Mouse (Mus musculus) liver, embryonic 14.5 days (tissue): ENCODE results near the gene Dmd. TPM values are rescaled to one million over a fixed set of nuclear protein-coding genes. Genes with fewer than 3 reads are reported as not detected.
"Not testable (repeated sequence)": the region's sequence is repeated elsewhere in the genome, so short reads cannot be mapped to it uniquely, and the experiment has no call there.

ENCODE experiments used
- ATAC-seq: fragments of 200-750 bp; cut with Nextera tagmentation; 2 replicates; pipeline ENCODE4 v1.8.0; 2017; ENCODE audit warnings: moderate number of reproducible peaks, mild to moderate bottlenecking, moderate library complexity; ENCODE audit not compliant: insufficient read depth
- DNase-seq, 3 experiments: peaks; one replicate each; pipeline ENCODE4 v3.0.0-alpha.2; 2012 to 2013; ENCODE audit warnings: low read depth in 3 of 3, low spot score in 3 of 3
- H3K27ac ChIP-seq: fragments of 300-500 bp; sonication (generic); 2 replicates; pipeline ENCODE4 v1.5.1; 2014; ENCODE audit warnings: moderate library complexity, mild to moderate bottlenecking, control low read depth, inconsistent platforms
- H3K27me3 ChIP-seq: fragments of 300-500 bp; sonication (generic); 2 replicates; pipeline ENCODE4 v1.6.1; 2014; ENCODE audit warnings: mild to moderate bottlenecking, low read length, moderate library complexity; ENCODE audit not compliant: control insufficient read depth, insufficient read depth
- H3K36me3 ChIP-seq: fragments of 300-500 bp; sonication (generic); replicated peaks from 2 replicates; pipeline ENCODE4 v1.6.1; 2014; ENCODE audit warnings: low read depth; ENCODE audit not compliant: control insufficient read depth, insufficient read depth
- H3K4me1 ChIP-seq, 2 experiments: fragments of 200-500 bp in 1 of 2; fragments of 300-500 bp in 1 of 2; sonication (generic) in 1 of 2; replicated peaks; 2 replicates each; pipeline ENCODE4 v1.6.1; 2012 to 2014; ENCODE audit warnings: antibody characterized with exemption in 1 of 2, inconsistent platforms in 1 of 2, low read length in 1 of 2; ENCODE audit not compliant: control insufficient read depth in 2 of 2, insufficient read depth in 2 of 2
- H3K4me2 ChIP-seq: fragments of 300-500 bp; sonication (generic); 2 replicates; pipeline ENCODE4 v1.6.1; 2014; ENCODE audit warnings: low read depth, mild to moderate bottlenecking, control low read depth, moderate library complexity
- H3K4me3 ChIP-seq, 2 experiments: fragments of 200-500 bp in 1 of 2; fragments of 300-500 bp in 1 of 2; sonication (generic) in 1 of 2; 2 replicates each; pipeline ENCODE4 v1.5.1; 2012 to 2014; ENCODE audit warnings: low read depth in 2 of 2, low read length in 2 of 2, mild to moderate bottlenecking in 2 of 2, control low read depth in 1 of 2, inconsistent platforms in 1 of 2, moderate library complexity in 1 of 2; ENCODE audit not compliant: insufficient read depth in 1 of 2
- H3K9ac ChIP-seq: fragments of 300-500 bp; sonication (generic); replicated peaks from 2 replicates; pipeline ENCODE4 v1.6.1; 2014; ENCODE audit warnings: mild to moderate bottlenecking, control low read depth, moderate library complexity
- H3K9me3 ChIP-seq: fragments of 300-500 bp; sonication (generic); 2 replicates; pipeline ENCODE4 v1.6.1; 2016; ENCODE audit warnings: low read length, mixed read lengths; ENCODE audit not compliant: control insufficient read depth
- CTCF ChIP-seq: IDR thresholded peaks from 2 replicates; pipeline ENCODE4 v1.5.1; 2016; ENCODE audit warnings: antibody characterized with exemption, low read depth, control low read depth
- EP300 ChIP-seq: IDR thresholded peaks from 2 replicates; pipeline ENCODE4 v1.6.1; 2016; ENCODE audit warnings: antibody characterized with exemption, low read depth
- WGBS: fragments of 180-500 bp; shearing (Covaris S2); extraction: QIAGEN DNeasy Blood & Tissue Kit; methylation state at CpG from one replicate; pipeline ENCODE4 v1.1.7; 2014; ENCODE audit not compliant: insufficient replicate concordance; 5-methylcytosine and 5-hydroxymethylcytosine counted together
- polyA plus RNA-seq, 2 experiments: library from polyadenylated mRNA; depleted of rRNA in 1 of 2; stranded (reverse) in 1 of 2; unstranded in 1 of 2; fragments of >200 nt; fragmentation: Nextera tagmentation in 1 of 2; extraction: Ambion mirVana in 1 of 2; gene quantifications; 2 replicates each; pipeline versions ENCODE4 v1.2.1 to v1.2.3; 2012 to 2014

The Dmd gene
- polyA plus RNA-seq, 2 experiments, result 3.7 to 6.1 TPM

- ATAC-seq, result no peak
Measured at GRCm38 (mm10) chrX:83686547-83686946, 737.9 kb downstream of the Dmd start.

GRCm38 (mm10) chrX:83740533-83740932 lies 791.9 kb downstream of the Dmd start:
- TF ChIP-seq EP300 (no peak), CTCF (0 out of 2 replicates have a peak, but pooled peaks have one; percentile 7)
- DNase-seq (no peak), ATAC-seq (no peak)
- Histone ChIP-seq H3K27me3 (no peaks in the 10 kb centered on the region), H3K27ac (no peak overlapping the region), H3K36me3 (no peaks in the 10 kb centered on the region), H3K4me1 (no peaks in the 10 kb centered on the region), H3K9ac (no peak overlapping the region), H3K9me3 (no peaks in the 10 kb centered on the region), H3K4me3 (no peak overlapping the region), H3K4me2 (no peak overlapping the region)
- WGBS, result 4% methylated on average over 1 of the region's 1 CpGs

More at GRCm38 (mm10) chrX:83686547-83686946, 737.9 kb downstream of the Dmd start:
- no peaks in the 10 kb centered on the region for H3K9me3 ChIP-seq
- no peak overlapping the region for H3K4me2 ChIP-seq
- H3K27me3 ChIP-seq, result no peaks in the 10 kb centered on the region
- no peaks in the 10 kb centered on the region for H3K4me1 ChIP-seq
- no peak overlapping the region for H3K4me3 ChIP-seq
- H3K36me3 ChIP-seq, result no peaks in the 10 kb centered on the region
- H3K27ac ChIP-seq, result no peak overlapping the region
- H3K9ac ChIP-seq, result no peak overlapping the region
- no peak for DNase-seq
- TF ChIP-seq CTCF (no peak), EP300 (no peak)

DNA sequence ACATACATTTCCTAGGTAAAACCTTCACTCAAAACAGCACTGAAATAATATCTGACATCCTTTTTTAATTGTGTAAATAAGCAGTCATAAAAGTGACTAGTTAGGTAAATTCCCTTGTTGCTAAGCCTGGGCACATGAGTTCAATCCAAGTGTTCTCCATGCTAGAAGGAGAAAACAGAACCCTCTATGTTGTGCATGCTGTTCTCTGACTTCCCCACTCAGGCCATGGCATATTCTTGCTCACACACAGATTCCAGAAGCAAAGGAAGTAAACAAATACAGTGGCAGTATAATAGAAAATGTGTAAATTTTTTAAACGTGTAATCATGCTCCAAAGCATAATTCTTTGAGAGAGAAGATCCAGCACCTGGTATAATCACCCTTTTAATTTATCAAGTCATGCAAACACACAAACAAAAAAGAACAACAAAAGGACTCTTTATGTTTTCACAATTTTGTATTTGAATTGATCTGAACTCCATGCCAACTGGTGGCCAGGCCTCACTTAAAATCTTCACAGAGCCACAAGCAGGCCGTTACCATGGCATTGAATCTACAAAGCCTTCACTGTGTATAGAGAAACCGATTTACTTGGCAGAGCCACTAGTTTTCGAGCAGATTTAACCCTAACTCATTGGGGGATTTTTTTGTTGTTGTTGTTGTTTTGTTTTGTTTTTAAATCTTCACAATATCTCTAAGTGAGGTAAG lies 797.8 kb downstream of the Dmd start:
- TF ChIP-seq EP300 (no peak), CTCF (no peak)
- no peaks in the 10 kb centered on the region for H3K27me3 ChIP-seq
- DNase-seq (no peak), ATAC-seq (no peak)
- 53% methylated on average over 4 of the region's 4 CpGs for WGBS
- H3K9me3 ChIP-seq, result no peaks in the 10 kb centered on the region
- H3K4me3 ChIP-seq, result no peak overlapping the region
- no peaks in the 10 kb centered on the region for H3K36me3 ChIP-seq
- no peak overlapping the region for H3K4me2 ChIP-seq
- no peaks in the 10 kb centered on the region for H3K4me1 ChIP-seq
- no peak overlapping the region for H3K9ac ChIP-seq
- no peak overlapping the region for H3K27ac ChIP-seq

- Histone ChIP-seq H3K9me3 (no peaks in the 10 kb centered on the region), H3K36me3 (no peaks in the 10 kb centered on the region), H3K4me1 (no peaks in the 10 kb centered on the region), H3K27me3 (no peaks in the 10 kb centered on the region), H3K27ac (no peak overlapping the region), H3K9ac (no peak overlapping the region), H3K4me2 (no peak overlapping the region), H3K4me3 (no peak overlapping the region)
- DNase-seq (no peak), ATAC-seq (no peak)
- TF ChIP-seq EP300 (no peak), CTCF (no peak)
Measured at GRCm38 (mm10) chrX:83787406-83787805, 838.7 kb downstream of the Dmd start.

- H3K9ac ChIP-seq, result not testable (repeated sequence)
Measured at GRCm38 (mm10) chrX:83867469-83867868, 918.8 kb downstream of the Dmd start.

More at GRCm38 (mm10) chrX:83867469-83867868, 918.8 kb downstream of the Dmd start:
- not testable (repeated sequence) for H3K4me2 ChIP-seq, H3K4me3 ChIP-seq, H3K36me3 ChIP-seq, H3K27me3 ChIP-seq, H3K9me3 ChIP-seq, DNase-seq, ATAC-seq, H3K27ac ChIP-seq, H3K4me1 ChIP-seq
- peak; percentile 45 for TF ChIP-seq CTCF
- WGBS, result 32% methylated on average over 9 of the region's 9 CpGs
